Mouse (Mus musculus): ENCODE results near the gene Adcy9.

GRCm38 (mm10) chr16:4370141-4370541 lies 50.2 kb downstream of the Adcy9 start:
- TF ChIP-seq CTCF (IDR thresholded peaks at IDR 0.05 in 2 of 3, conservative IDR thresholded peaks at IDR 0.05 in 1 of 3; ENCODE audit: control insufficient read depth in 1 of 3, insufficient read depth in 1 of 3, low read depth in 2 of 3, low read length in 3 of 3, poor library complexity in 1 of 3, severe bottlenecking in 1 of 3) (no peak), CHD1 (IDR thresholded peaks at IDR 0.05; ENCODE audit: low read depth, low read length) (no peak), POLR2A (IDR thresholded peaks at IDR 0.05; ENCODE audit: control insufficient read depth in 1 of 2, insufficient read depth in 1 of 2, low read depth in 1 of 2, low read length in 2 of 2, poor library complexity in 1 of 2) (no peak), MAFK (IDR thresholded peaks at IDR 0.05; ENCODE audit: borderline replicate concordance, low read depth, low read length) (no peak), MYC (IDR thresholded peaks at IDR 0.05; ENCODE audit: low read depth, low read length) (no peak)

Data from MEL (cell line).